Mouse (Mus musculus): ENCODE data around the gene Naglu.

- TF ChIP-seq CTCF (conservative IDR thresholded peaks at IDR 0.05; ENCODE audit: low read length) (no peak), NANOG (IDR thresholded peaks at IDR 0.05; ENCODE audit: borderline replicate concordance, low read length) (no peak), POU5F1 (IDR thresholded peaks at IDR 0.05; ENCODE audit: borderline replicate concordance, low read length) (no peak)
Measured at GRCm38 (mm10) chr11:101033856-101034500, 35.8 kb upstream of the Naglu start.

Data from E14TG2a.4 (cell line).